Mouse (Mus musculus): Measurements from ENCODE around the gene Lctl. TPM values are rescaled to one million over a fixed set of nuclear protein-coding genes. Genes with fewer than 3 reads are reported as not detected.
A peak's percentile ranks its signal among the peaks of the same experiment; 100 is the strongest.

The Lctl gene
- total RNA-seq (2021): not detected

GRCm38 (mm10) chr9:64116876-64117275, at the start of gene Lctl:
Gene Lctl (plus strand): TSS chr9:64117147.
- intact Hi-C loops (cut with DNase I): no loop called here
- DNase-seq: peak; percentile 22

GRCm38 (mm10) chr9:64067787-64068186, 49.2 kb upstream of the Lctl start:
- intact Hi-C loops (cut with DNase I): no loop called here
- DNase-seq: no peak

- no peak for DNase-seq
- intact Hi-C loops (cut with DNase I): no loop called here
Measured at GRCm38 (mm10) chr9:64068571-64068970, 48.4 kb upstream of the Lctl start.

DNA sequence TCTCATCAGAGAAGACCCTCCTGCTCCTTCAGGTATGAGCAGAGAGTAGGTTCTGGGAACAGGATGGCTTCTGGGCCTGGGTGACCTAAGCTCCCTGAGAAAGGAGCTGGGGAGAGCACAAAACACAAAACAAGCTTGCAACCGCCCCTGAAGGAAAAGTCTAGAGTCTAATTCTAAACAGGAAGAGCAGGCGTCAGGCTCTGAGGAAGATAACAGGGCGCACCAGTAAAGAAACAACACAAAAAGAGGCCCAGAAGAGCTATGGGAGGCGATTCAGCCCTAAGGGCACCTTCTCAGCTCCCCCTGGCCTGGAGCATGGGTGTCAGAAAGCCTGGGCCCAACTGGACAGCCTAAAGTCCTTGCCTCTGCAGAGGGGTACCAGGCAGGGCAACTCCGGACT, 47.8 kb upstream of the Lctl start:
- intact Hi-C loops (cut with DNase I): no loop called here
- no peak for DNase-seq

- no peak for DNase-seq
- intact Hi-C loops (cut with DNase I): no loop called here
Measured at GRCm38 (mm10) chr9:64070674-64071073, 46.3 kb upstream of the Lctl start.

DNA sequence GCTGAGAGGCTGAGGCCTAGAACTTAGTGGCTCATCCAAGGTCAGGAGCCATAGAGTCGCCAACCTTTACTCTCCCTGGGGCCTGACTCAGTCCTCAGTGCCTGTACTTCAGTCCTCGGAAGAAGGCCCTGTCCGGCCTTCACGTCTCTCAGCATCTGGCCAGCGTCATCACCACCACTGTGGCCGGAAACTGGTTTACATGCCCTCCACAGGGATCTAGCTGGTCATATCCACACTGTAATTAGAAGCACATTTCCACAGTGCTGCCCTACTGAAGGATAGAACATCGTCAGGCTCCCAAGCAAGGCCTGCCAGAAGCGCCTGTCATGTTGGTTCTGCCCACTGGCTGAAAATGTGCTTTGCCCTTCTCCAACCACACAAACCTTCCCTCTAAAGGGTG, 42.1 kb upstream of the Lctl start:
- intact Hi-C loops (cut with DNase I): no loop called here
- DNase-seq: no peak

GRCm38 (mm10) chr9:64076412-64076811, 40.5 kb upstream of the Lctl start:
- intact Hi-C loops (cut with DNase I): no loop called here
- no peak for DNase-seq

- intact Hi-C loops (cut with DNase I): no loop called here
- no peak for DNase-seq
Measured at GRCm38 (mm10) chr9:64078386-64078792, 38.6 kb upstream of the Lctl start.

DNA sequence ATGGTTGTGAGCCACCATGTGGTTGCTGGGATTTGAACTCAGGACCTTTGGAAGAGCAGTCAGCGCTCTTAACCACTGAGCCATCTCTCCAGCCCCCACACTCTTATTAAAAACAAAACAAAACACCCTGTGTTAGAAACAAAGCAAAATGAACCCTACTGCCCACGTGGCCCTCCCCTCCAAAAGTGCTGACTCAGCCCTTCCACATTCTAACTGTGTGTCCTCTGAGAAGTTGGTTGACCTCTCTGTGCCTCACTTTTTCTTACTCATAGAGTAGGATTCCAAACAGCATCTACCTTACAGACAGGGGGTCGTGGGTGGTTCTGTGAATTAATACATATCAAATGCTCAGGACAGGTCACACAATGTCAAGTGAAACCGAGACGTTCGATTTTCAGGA, 37.0 kb upstream of the Lctl start:
- intact Hi-C loops (cut with DNase I): no loop called here
- DNase-seq: no peak

DNA sequence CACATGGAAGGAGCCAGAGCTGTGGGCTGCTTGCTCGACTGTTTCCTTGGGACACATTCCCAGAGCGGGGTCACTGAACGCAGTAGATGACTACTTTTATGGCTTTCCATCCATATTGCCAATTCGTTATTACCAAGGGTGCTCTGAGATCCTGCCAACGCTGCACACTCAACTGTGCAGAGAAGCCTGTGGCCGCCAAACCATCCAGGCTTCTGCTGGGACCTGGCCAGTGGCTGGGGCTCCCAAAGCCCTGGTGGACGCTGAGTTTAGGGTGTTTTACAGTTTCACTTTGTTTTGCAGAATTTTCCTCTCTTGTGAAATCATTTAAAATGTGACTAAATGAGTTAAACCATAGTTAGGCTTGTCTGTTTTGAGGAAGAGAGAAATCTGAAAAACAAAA, 32.7 kb upstream of the Lctl start:
- intact Hi-C loops (cut with DNase I): no loop called here
- peak; percentile 27 for DNase-seq

DNA sequence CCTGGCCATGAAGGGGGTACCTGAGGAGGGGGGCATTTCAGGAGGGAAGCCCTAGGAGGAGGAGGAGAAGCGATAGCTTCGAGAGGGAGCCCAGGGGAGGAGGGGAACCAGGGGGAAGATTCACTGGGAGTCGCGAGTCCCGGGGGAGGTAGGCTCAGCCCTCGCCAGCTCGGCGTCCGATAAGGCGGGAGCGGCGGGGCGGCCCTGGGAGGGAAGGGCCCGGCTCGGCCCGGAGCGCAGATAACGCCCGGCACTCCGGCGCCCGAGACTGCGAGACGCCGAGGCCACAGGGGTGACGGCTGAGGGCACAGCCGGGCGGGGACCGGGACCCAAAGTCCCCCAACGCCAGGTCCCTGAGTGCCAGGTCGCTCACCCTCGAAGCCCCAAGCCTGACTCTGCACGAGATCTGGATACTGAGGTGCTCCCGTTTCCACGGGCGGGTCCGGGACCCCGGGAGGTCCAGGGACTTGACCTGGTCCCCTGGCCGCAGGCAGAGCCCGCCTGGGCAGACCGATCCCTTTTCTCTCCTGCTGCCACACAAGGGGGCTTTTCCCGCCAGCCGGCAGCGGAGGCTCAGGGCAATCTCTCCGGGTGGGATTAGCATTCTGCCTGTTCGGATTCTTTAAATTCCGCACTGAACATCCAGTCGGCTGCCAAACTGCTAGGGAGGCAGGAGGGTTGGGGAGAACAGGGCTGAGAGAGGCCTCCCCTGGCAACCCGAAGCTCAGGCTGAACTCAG, 32.1 kb upstream of the Lctl start:
- intact Hi-C loops (cut with DNase I): loop anchor here (5.0 kb wide), 2 partner anchors 128 to 168 kb away; no protein-coding TSS in a partner anchor
- no peak for DNase-seq

DNA sequence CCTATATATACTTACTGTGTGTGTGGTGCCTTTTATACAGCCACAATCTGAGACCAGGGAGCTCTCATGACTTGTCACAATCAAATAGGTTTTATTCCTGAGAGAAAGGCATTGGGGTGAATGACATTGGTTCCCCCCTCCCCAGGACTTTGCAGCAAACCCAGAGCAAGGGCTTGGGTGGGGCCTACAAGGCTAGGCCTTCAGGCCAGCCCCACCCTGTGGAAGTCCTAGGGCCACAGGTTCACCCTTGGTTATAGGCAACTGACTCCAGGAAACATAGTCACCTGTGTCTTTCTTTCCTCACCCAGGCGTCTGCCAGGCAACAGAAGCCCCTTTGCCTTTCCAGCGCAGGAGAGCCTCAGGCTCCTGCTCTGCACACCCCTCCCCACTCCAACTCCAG, 31.0 kb upstream of the Lctl start:
- intact Hi-C loops (cut with DNase I): loop anchor here (5.0 kb wide), 2 partner anchors 129 to 169 kb away; no protein-coding TSS in a partner anchor
- no peak for DNase-seq

- DNase-seq: no peak
- intact Hi-C loops (cut with DNase I): loop anchor here (5.0 kb wide), 2 partner anchors 129 to 169 kb away; no protein-coding TSS in a partner anchor
Measured at GRCm38 (mm10) chr9:64086543-64086942, 30.4 kb upstream of the Lctl start.

- DNase-seq: peak; percentile 55
- intact Hi-C loops (cut with DNase I): loop anchor here (2.0 to 5.0 kb wide), 3 partner anchors 63 to 170 kb away; no protein-coding TSS in a partner anchor
Measured at GRCm38 (mm10) chr9:64087461-64088235, 29.3 kb upstream of the Lctl start.

DNA sequence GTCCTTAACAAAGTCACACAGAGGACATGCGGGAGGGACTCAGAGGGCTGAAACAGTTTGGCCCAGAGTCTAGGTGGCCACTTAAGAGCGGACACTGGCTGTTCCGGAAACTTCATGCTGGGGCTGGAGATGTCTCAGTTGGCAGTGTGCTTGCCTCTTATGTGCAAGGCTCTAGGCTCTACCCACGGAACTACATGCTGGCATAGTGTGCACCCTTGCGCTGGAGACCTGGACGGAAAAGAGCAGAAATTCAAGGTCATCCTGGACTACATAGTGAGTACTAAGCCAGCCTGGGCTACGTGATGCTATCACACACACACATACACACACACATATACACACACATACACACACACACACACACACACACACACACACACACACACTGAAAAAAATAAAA, 28.6 kb upstream of the Lctl start:
- intact Hi-C loops (cut with DNase I): loop anchor here (2.0 to 5.0 kb wide), 3 partner anchors 64 to 171 kb away; no protein-coding TSS in a partner anchor
- no peak for DNase-seq

DNA sequence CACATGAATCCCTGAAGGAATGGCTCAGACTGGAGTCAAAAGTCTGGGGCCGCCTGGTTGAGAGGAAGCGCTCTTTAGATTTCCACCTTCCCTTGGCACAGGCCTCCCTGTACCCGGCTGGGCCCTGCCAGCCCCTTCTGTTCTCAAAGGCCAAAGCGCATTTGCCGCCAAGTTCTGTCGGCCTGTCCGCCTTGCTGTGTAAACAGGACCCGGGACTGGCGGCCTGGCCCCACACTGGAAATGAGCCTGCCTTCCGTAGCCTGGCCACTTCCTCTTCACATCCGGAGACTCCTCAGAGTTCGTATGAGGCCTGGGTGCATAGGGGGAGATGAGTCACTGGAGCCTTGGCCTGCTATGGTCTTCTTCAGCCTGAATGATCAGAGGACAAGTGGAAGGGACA, 27.9 kb upstream of the Lctl start:
- DNase-seq: peak; percentile 58
- intact Hi-C loops (cut with DNase I): loop anchor here (2.0 to 5.0 kb wide), 3 partner anchors 64 to 172 kb away; no protein-coding TSS in a partner anchor

- intact Hi-C loops (cut with DNase I): no loop called here
- no peak for DNase-seq
Measured at GRCm38 (mm10) chr9:64094083-64094482, 22.9 kb upstream of the Lctl start.

DNA sequence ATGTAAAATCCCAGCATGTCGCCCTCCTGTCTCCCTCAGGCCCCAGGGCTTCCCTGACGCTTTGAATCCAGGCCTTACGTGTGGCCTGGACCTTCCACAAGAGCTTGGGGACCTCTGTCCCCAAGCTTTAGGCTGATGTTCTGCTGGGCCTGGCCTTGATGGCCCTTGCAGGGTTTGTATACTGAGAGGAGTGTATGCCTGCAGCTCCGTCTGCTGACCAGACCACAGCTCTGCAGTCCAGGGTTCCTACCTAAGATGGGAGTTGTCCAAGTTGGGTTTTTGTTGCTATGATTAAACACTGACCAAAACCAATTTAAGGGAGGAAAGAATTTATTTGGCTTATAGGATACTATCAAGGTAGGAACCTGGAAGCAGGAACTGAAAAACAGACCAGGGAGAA, 18.7 kb upstream of the Lctl start:
- intact Hi-C loops (cut with DNase I): no loop called here
- no peak for DNase-seq

DNA sequence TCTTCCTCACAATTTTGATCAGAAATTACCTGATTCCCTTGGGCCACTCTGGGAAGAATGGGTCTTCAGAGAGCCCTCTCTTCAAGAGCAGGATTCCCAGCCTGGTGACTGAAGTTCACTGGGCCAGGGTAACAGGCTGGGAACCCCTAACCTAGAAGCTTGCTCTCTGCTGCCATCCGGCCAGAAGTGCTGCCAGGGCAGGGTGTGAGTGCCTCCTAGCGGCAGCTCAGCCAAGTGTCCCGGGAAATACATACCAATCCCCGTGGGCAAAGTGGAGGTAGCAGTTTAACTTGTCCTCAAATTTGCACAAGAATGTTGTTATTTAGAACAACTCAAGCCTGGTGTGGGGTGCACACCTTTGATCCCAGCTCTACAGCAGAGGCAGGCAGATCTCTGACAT, 16.5 kb upstream of the Lctl start:
- peak; percentile 68 for DNase-seq
- intact Hi-C loops (cut with DNase I): no loop called here

DNA sequence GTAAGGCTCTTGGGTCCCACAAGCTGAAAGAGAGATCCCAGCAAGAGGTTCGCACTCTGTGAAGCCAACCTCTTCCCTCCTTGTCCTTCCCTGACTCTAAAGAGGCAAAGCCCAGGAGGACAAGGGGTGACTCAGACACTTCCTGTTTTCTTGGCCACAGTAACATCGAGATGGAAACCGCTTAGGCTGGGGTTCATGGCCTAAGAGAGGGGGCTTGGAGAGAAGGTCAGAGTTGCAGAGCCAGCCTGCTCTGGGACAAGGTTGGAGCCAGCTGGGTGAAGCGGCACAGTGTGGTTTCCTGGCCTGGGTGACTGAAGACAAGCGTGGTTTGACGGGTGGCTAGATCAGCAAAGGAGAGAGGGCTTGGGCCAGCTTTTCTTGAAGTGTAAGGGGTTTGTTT, 11.6 kb upstream of the Lctl start:
- intact Hi-C loops (cut with DNase I): no loop called here

GRCm38 (mm10) chr9:64110502-64110901, 6.4 kb upstream of the Lctl start:
- intact Hi-C loops (cut with DNase I): no loop called here
- no peak for DNase-seq

More for the DNA sequence above, 11.6 kb upstream of the Lctl start:
- DNase-seq: no peak

DNA sequence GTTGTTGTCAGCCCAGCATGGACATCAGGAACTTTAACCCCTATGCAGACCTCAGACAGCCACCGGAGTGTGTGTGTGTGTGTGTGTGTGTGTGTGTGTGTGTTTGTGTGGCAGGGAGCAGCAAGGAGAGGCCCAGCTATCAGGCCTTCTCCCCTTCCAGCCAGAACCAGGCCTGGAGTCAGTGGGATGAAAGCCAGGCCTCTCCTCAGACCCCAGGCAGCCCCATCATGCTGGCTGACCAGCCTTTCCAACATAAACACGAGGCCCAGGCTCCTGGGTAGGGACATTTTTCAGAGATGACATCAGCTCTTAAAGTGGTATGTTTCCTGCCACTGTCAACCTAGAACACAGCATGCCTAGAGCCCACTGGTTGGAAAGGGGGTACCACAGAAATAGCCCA, 2.3 kb upstream of the Lctl start:
- no peak for DNase-seq
- intact Hi-C loops (cut with DNase I): no loop called here
